Mouse (Mus musculus): Measurements from ENCODE around the gene Gm382.

Gm382 gene

GRCm38 (mm10) chrX:127039672-127040071, at the start of gene Gm382:
Gm382 (plus strand) TSS chrX:127039972.
- DNase-seq (ENCODE audit: low spot score in 2 of 2) = no peak

GRCm38 (mm10) chrX:127070179-127070578, 30.4 kb downstream of the Gm382 start:
- no peak for DNase-seq (ENCODE audit: low spot score in 2 of 2)

GRCm38 (mm10) chrX:127091282-127091681, 51.5 kb downstream of the Gm382 start:
- no peak for DNase-seq (ENCODE audit: low spot score in 2 of 2)

- DNase-seq (ENCODE audit: low spot score in 2 of 2) = no peak
Observed at GRCm38 (mm10) chrX:127093036-127093435, 53.3 kb downstream of the Gm382 start.

DNA sequence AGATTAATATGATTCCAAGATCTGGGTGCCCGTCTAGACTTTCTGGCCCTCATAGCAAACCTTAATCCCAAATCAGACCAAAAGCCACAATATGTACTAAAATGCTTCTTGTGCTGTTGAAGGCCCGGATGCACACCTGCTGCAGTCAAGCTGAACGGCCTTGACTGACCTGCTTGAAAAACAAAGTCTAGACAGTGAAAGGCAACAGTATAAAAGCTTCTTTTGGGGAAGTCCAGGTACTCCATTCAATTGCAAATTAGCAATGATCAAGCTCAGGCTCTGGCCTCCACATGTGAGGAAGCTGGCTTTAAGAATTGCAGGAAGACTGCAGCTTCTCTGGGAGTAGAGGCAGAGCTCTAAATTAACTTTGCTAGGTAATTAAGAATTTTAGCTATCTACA, 54.2 kb downstream of the Gm382 start:
- DNase-seq (ENCODE audit: low spot score in 2 of 2) = no peak

DNA sequence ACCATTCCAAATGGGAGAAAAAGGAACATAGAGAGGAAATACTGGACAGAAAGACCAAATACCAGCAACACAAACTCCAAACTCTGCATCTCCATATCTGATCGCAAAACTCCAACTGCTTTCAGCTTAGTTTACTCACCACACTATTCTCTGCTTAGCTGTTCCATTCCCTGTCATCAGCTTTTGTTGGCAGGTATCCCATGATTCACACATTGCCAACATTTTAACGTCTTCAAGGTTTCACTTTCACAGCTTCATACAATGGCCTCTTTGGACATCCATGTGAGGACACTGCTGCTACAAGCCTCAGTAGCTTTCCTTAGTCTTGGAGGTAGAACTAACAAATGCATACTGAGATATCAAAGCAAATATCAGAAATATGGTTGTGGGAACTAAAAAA, 64.6 kb downstream of the Gm382 start:
- DNase-seq (ENCODE audit: low spot score in 2 of 2) = no peak

Measured in thymus, postnatal 10 days (tissue).